Mouse (Mus musculus) MEL (cell line): ENCODE data around the gene Mmaa. TPM values are rescaled to one million over a fixed set of nuclear protein-coding genes. Genes with fewer than 3 reads are reported as not detected.

Experiments used
- DNase-seq: peaks from one replicate; pipeline ENCODE4 v3.0.0; 2011; ENCODE audit warnings: low read depth, low spot score
- H3K27ac ChIP-seq: 2 replicates; pipeline ENCODE4 v1.5.1; 2012; ENCODE audit warnings: low read depth, mild to moderate bottlenecking, control low read depth, low read length, moderate library complexity; ENCODE audit not compliant: control insufficient read depth
- H3K27me3 ChIP-seq, 2 experiments: fragments of 150-350 bp in 1 of 2; sonication (generic) in 1 of 2; 2 replicates each; pipeline ENCODE4 v1.6.1; 2012; ENCODE audit warnings: low read length in 2 of 2, mild to moderate bottlenecking in 2 of 2, improper control_type of control experiment in 1 of 2, moderate library complexity in 1 of 2; ENCODE audit not compliant: insufficient read depth in 2 of 2, control insufficient read depth in 1 of 2
- H3K36me3 ChIP-seq, 2 experiments: 2 replicates each; pipeline ENCODE4 v1.6.1; 2012 to 2014; ENCODE audit warnings: low read length in 2 of 2, improper control_type of control experiment in 1 of 2, inconsistent platforms in 1 of 2, mild to moderate bottlenecking in 1 of 2; ENCODE audit not compliant: insufficient read depth in 2 of 2, control insufficient read depth in 1 of 2
- H3K4me1 ChIP-seq, 2 experiments: fragments of 150-350 bp in 1 of 2; sonication (generic) in 1 of 2; 2 replicates each; pipeline ENCODE4 v1.6.1; 2012; ENCODE audit warnings: low read length in 2 of 2, improper control_type of control experiment in 1 of 2, mild to moderate bottlenecking in 1 of 2; ENCODE audit not compliant: insufficient read depth in 2 of 2, control insufficient read depth in 1 of 2
- H3K4me3 ChIP-seq, 2 experiments: fragments of 150-350 bp in 1 of 2; sonication (generic) in 1 of 2; 2 replicates each; pipeline ENCODE4 v1.5.1; 2012; ENCODE audit warnings: low read depth in 2 of 2, low read length in 2 of 2, mild to moderate bottlenecking in 2 of 2, moderate library complexity in 2 of 2, control low read depth in 1 of 2, improper control_type of control experiment in 1 of 2; ENCODE audit not compliant: control insufficient read depth in 1 of 2, insufficient read depth in 1 of 2
- H3K79me2 ChIP-seq: 2 replicates; pipeline ENCODE4 v1.6.1; 2012; ENCODE audit warnings: mild to moderate bottlenecking, low read length, moderate library complexity; ENCODE audit not compliant: control insufficient read depth, poor library complexity, insufficient read depth
- H3K9ac ChIP-seq: 2 replicates; pipeline ENCODE4 v1.6.1; 2012; ENCODE audit warnings: low read depth, mild to moderate bottlenecking, control low read depth, low read length, moderate library complexity; ENCODE audit not compliant: control insufficient read depth, poor library complexity, severe bottlenecking
- H3K9me3 ChIP-seq: fragments of 150-350 bp; sonication (generic); replicated peaks from 2 replicates; pipeline ENCODE4 v1.6.1; 2012; ENCODE audit warnings: mild to moderate bottlenecking, low read length, improper control_type of control experiment, moderate library complexity; ENCODE audit not compliant: insufficient read depth
- CHD1 ChIP-seq: IDR thresholded peaks from 2 replicates; pipeline ENCODE4 v1.6.1; 2012; ENCODE audit warnings: low read depth, mild to moderate bottlenecking, inconsistent platforms, low read length, improper control_type of control experiment
- CHD2 ChIP-seq: IDR thresholded peaks from 2 replicates; pipeline ENCODE4 v1.6.1; 2011; ENCODE audit warnings: low read length, improper control_type of control experiment
- E2F4 ChIP-seq: IDR thresholded peaks from 2 replicates; pipeline ENCODE4 v1.6.1; 2011; ENCODE audit warnings: low read depth, low read length, improper control_type of control experiment, borderline replicate concordance
- ELF1 ChIP-seq: IDR thresholded peaks from 2 replicates; pipeline ENCODE4 v1.6.1; 2014; ENCODE audit warnings: low read depth, mild to moderate bottlenecking, inconsistent platforms, low read length, improper control_type of control experiment, moderate library complexity
- GABPA ChIP-seq: IDR thresholded peaks from 2 replicates; pipeline ENCODE4 v1.6.1; 2012; ENCODE audit warnings: low read depth, mild to moderate bottlenecking, inconsistent platforms, low read length, improper control_type of control experiment, moderate library complexity
- GATA1 ChIP-seq: IDR thresholded peaks from 2 replicates; pipeline ENCODE4 v1.6.1; 2011; ENCODE audit warnings: low read depth, low read length, improper control_type of control experiment
- HCFC1 ChIP-seq: IDR thresholded peaks from 2 replicates; pipeline ENCODE4 v1.6.1; 2012; ENCODE audit warnings: low read depth, mild to moderate bottlenecking, inconsistent platforms, low read length, improper control_type of control experiment, moderate library complexity
- KAT2A ChIP-seq: conservative IDR thresholded peaks from 2 replicates; pipeline ENCODE4 v1.6.1; 2012; ENCODE audit warnings: low read depth, low read length, improper control_type of control experiment, inconsistent platforms
- MAFK ChIP-seq: IDR thresholded peaks from 2 replicates; pipeline ENCODE4 v1.6.1; 2011; ENCODE audit warnings: low read depth, mild to moderate bottlenecking, low read length, improper control_type of control experiment, borderline replicate concordance
- MAX ChIP-seq: IDR thresholded peaks from 2 replicates; pipeline ENCODE4 v1.6.1; 2011; ENCODE audit warnings: low read length, improper control_type of control experiment
- MAZ ChIP-seq: IDR thresholded peaks from 2 replicates; pipeline ENCODE4 v1.6.1; 2012; ENCODE audit warnings: low read depth, mild to moderate bottlenecking, inconsistent platforms, low read length, improper control_type of control experiment
- MEF2A ChIP-seq: IDR thresholded peaks from 2 replicates; pipeline ENCODE4 v1.6.1; 2014; ENCODE audit warnings: low read depth, mild to moderate bottlenecking, inconsistent platforms, low read length, improper control_type of control experiment; ENCODE audit not compliant: poor library complexity, insufficient replicate concordance, severe bottlenecking; ENCODE audit errors: extremely low read depth
- MXI1 ChIP-seq: IDR thresholded peaks from 2 replicates; pipeline ENCODE4 v1.6.1; 2011; ENCODE audit warnings: mild to moderate bottlenecking, low read depth, low read length, improper control_type of control experiment
- MYB ChIP-seq: IDR thresholded peaks from 2 replicates; pipeline ENCODE4 v1.6.1; 2011; ENCODE audit warnings: mild to moderate bottlenecking, low read depth, low read length, improper control_type of control experiment
- NELFE ChIP-seq: IDR thresholded peaks from 2 replicates; pipeline ENCODE4 v1.6.1; 2011; ENCODE audit warnings: low read depth, low read length, improper control_type of control experiment
- TAL1 ChIP-seq: IDR thresholded peaks from 2 replicates; pipeline ENCODE4 v1.6.1; 2012; ENCODE audit warnings: mild to moderate bottlenecking, inconsistent platforms, low read length, moderate library complexity, mixed read lengths
- TBP ChIP-seq: IDR thresholded peaks from 2 replicates; pipeline ENCODE4 v1.8.0; 2011; ENCODE audit warnings: low read depth, low read length, improper control_type of control experiment
- UBTF ChIP-seq: IDR thresholded peaks from 2 replicates; pipeline ENCODE4 v1.6.1; 2012; ENCODE audit warnings: low read depth, mild to moderate bottlenecking, inconsistent platforms, low read length, improper control_type of control experiment, moderate library complexity, borderline replicate concordance; ENCODE audit not compliant: insufficient read depth
- ZKSCAN1 ChIP-seq: IDR thresholded peaks from 2 replicates; pipeline ENCODE4 v1.6.1; 2012; ENCODE audit warnings: low read depth, mild to moderate bottlenecking, inconsistent platforms, low read length, improper control_type of control experiment, moderate library complexity
- polyA plus RNA-seq, 2 experiments: library from polyadenylated mRNA; stranded (reverse) in 1 of 2; unstranded in 1 of 2; fragments of >175 nt in 1 of 2; fragments of >200 nt in 1 of 2; gene quantifications; 2 replicates each; pipeline versions ENCODE4 v1.2.1 to v1.2.4; 2012; ENCODE audit warnings: low replicate concordance in 2 of 2, low read depth in 1 of 2; ENCODE audit not compliant: insufficient read length in 2 of 2, insufficient read depth in 1 of 2, missing spikeins in 1 of 2
- total RNA-seq: library from RNA; depleted of rRNA; stranded (reverse); fragments of 300-350 nt; gene quantifications from 2 replicates; pipeline ENCODE4 v1.2.3, GENCODE M21; 2012

Gene Mmaa
- total and polyA plus RNA-seq, 3 experiments: 3.2 to 6.8 TPM; not detected in 1

DNA sequence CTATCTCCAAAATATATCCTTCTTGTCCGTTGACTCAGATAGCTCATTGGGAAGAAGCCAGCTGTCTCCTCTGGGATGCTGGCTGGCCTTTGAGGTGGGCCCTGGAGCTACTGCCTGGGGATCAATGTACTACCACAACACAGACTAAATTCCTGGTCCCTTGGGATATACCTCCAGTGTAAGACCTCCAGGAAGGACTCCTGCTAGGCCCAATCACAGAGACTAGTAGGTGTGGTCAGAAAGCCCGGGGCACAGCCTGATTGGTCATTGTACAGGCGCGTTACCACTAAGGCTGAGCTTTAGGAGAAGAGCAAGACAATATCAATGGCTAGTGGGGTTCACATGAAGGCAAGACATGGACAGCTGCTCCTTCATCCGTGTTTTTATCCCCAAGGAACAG is 11.2 kb upstream of the Mmaa start:
- TF ChIP-seq MEF2A: no peak
- TF ChIP-seq GABPA: no peak
- TF ChIP-seq MYB: no peak
- TF ChIP-seq NELFE: no peak
- no peak for TF ChIP-seq TAL1
- no peak for TF ChIP-seq CHD1
- no peak for TF ChIP-seq MAX
- no peak for TF ChIP-seq GATA1
- no peak for TF ChIP-seq MAZ
- no peak for TF ChIP-seq ELF1
- TF ChIP-seq CHD2: no peak
- no peak for TF ChIP-seq E2F4
- no peak for TF ChIP-seq MXI1
- no peak for TF ChIP-seq MAFK
- no peak for TF ChIP-seq KAT2A
- TF ChIP-seq ZKSCAN1: no peak
- no peak for TF ChIP-seq HCFC1
- TF ChIP-seq UBTF: no peak
- TF ChIP-seq TBP: no peak
- no peak for DNase-seq
- Histone ChIP-seq H3K9ac (no peak overlapping the region), H3K79me2 (no peaks in the 10 kb centered on the region), H3K9me3 (no peaks in the 10 kb centered on the region), H3K4me1 (no peaks in the 10 kb centered on the region), H3K27ac (no peak overlapping the region), H3K27me3 (no peaks in the 10 kb centered on the region), H3K36me3 (no peaks in the 10 kb centered on the region), H3K4me3 (no peak overlapping the region)

DNA sequence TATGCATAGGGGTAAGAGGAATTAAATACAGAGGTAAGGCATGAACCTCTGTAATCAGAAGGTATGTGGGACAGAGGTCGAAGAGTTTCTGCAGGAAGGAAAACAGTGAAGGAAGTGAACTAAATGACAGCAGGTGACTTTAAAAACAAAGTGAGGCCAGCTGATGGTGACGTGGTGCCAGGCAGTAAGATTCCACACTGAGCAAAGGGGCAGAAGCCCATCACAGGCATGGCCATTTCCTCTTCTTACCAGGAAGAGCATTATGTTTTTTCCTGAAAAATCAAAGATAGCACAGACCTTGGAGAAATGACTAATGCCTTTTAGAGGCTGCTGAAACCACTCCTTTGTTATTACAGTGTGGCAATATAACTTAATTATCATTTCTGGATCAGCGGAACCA is 6.8 kb upstream of the Mmaa start:
- no peaks in the 10 kb centered on the region for H3K27me3 ChIP-seq
- H3K9me3 ChIP-seq: no peaks in the 10 kb centered on the region
- H3K27ac ChIP-seq: no peak overlapping the region
- no peak overlapping the region for H3K9ac ChIP-seq
- no peaks in the 10 kb centered on the region for H3K36me3 ChIP-seq
- no peak for TF ChIP-seq TAL1
- no peak for TF ChIP-seq HCFC1
- TF ChIP-seq MAX: no peak
- TF ChIP-seq UBTF: no peak
- H3K4me3 ChIP-seq: no peak overlapping the region
- no peaks in the 10 kb centered on the region for H3K79me2 ChIP-seq
- no peaks in the 10 kb centered on the region for H3K4me1 ChIP-seq
- no peak for DNase-seq
